Comparison of ENCODE assay signal across 8 mouse cellular contexts in genomic region chr8:70892022-70892895, GRCm38 (mm10). TPM values are rescaled to one million over a fixed set of nuclear protein-coding genes. Genes with fewer than 3 reads are reported as not detected.
DNase-seq lines count a peak whose midpoint lies in the region; ATAC-seq lines count a peak whose summit lies in the region.

Gene Slc5a5, minus strand, starts transcription at chr8:70892757.

- no peak for ATAC-seq in liver, embryonic 11.5 days (replicated peaks; ENCODE audit: low FRiP score)
- no peak for ATAC-seq in forebrain, embryonic 11.5 days (replicated peaks; ENCODE audit: low FRiP score)
- no peak for ATAC-seq in neural tube, embryonic 15.5 days (ENCODE audit: low FRiP score)

- H3K4me3 ChIP-seq in liver, embryonic 11.5 days (ENCODE audit: low read depth, low read length) = peak within 1 kb of the TSS; percentile 29
- H3K4me3 ChIP-seq in forebrain, embryonic 11.5 days (ENCODE audit: low read depth, low read length) = peak within 1 kb of the TSS; percentile 16; the same call in 1 of the 2 replicates
- peak within 1 kb of the TSS; percentile 46 for H3K4me3 ChIP-seq in limb, embryonic 10.5 days
- H3K4me3 ChIP-seq in neural tube, embryonic 15.5 days (replicated peaks) = peak within 1 kb of the TSS; percentile 25

- peaks cover 18% of the 10 kb centered on the region for H3K36me3 ChIP-seq in liver, embryonic 11.5 days (ENCODE audit: control insufficient read depth, insufficient read depth, low read length)
- H3K36me3 ChIP-seq in forebrain, embryonic 11.5 days (ENCODE audit: control insufficient read depth, insufficient read depth, low read length) = peaks cover 7% of the 10 kb centered on the region
- peaks cover 39% of the 10 kb centered on the region for H3K36me3 ChIP-seq in limb, embryonic 10.5 days
- H3K36me3 ChIP-seq in neural tube, embryonic 15.5 days = peaks cover 27% of the 10 kb centered on the region

- no peak within 1 kb of the TSS for H3K27ac ChIP-seq in liver, embryonic 11.5 days (ENCODE audit: low read depth, low read length)
- H3K27ac ChIP-seq in forebrain, embryonic 11.5 days (ENCODE audit: low read depth, low read length) = no peak within 1 kb of the TSS
- no peak within 1 kb of the TSS for H3K27ac ChIP-seq in limb, embryonic 10.5 days
- no peak within 1 kb of the TSS for H3K27ac ChIP-seq in neural tube, embryonic 15.5 days (replicated peaks)

- H3K4me1 ChIP-seq in liver, embryonic 11.5 days (replicated peaks; ENCODE audit: control insufficient read depth, insufficient read depth, low read length) = peaks cover 20% of the 10 kb centered on the region
- peaks cover 11% of the 10 kb centered on the region for H3K4me1 ChIP-seq in forebrain, embryonic 11.5 days (replicated peaks; ENCODE audit: control insufficient read depth, insufficient read depth, low read length)
- H3K4me1 ChIP-seq in limb, embryonic 10.5 days = peaks cover 41% of the 10 kb centered on the region
- H3K4me1 ChIP-seq in neural tube, embryonic 15.5 days = peaks cover 22% of the 10 kb centered on the region

- peaks cover 43% of the 10 kb centered on the region for H3K27me3 ChIP-seq in liver, embryonic 11.5 days (replicated peaks; ENCODE audit: control insufficient read depth, insufficient read depth, low read length)
- H3K27me3 ChIP-seq in forebrain, embryonic 11.5 days (ENCODE audit: control insufficient read depth, insufficient read depth, low read length) = peaks cover 36% of the 10 kb centered on the region
- peaks cover 76% of the 10 kb centered on the region for H3K27me3 ChIP-seq in limb, embryonic 10.5 days (ENCODE audit: low read depth, poor library complexity, severe bottlenecking)
- H3K27me3 ChIP-seq in neural tube, embryonic 15.5 days (replicated peaks) = peaks cover 61% of the 10 kb centered on the region

- peak within 1 kb of the TSS; percentile 45 for H3K4me2 ChIP-seq in liver, embryonic 11.5 days
- peak within 1 kb of the TSS; percentile 35; the same call in 1 of the 2 replicates for H3K4me2 ChIP-seq in forebrain, embryonic 11.5 days (ENCODE audit: low read depth, low read length, severe bottlenecking)
- H3K4me2 ChIP-seq in neural tube, embryonic 15.5 days = peak within 1 kb of the TSS; percentile 50

- no peaks in the 10 kb centered on the region for H3K9me3 ChIP-seq in liver, embryonic 11.5 days (ENCODE audit: control insufficient read depth, low read length)
- no peaks in the 10 kb centered on the region for H3K9me3 ChIP-seq in forebrain, embryonic 11.5 days (ENCODE audit: control insufficient read depth, low read length)
- H3K9me3 ChIP-seq in limb, embryonic 10.5 days (replicated peaks) = no peaks in the 10 kb centered on the region
- H3K9me3 ChIP-seq in neural tube, embryonic 15.5 days (replicated peaks) = no peaks in the 10 kb centered on the region

- WGBS in liver, embryonic 11.5 days = 5% methylated on average over 80 of the region's 80 CpGs
- 3% methylated on average over 79 of the region's 80 CpGs for WGBS in forebrain, embryonic 11.5 days
- WGBS in limb, embryonic 10.5 days = 2% methylated on average over 80 of the region's 80 CpGs
- WGBS in neural tube, embryonic 15.5 days = 4% methylated on average over 80 of the region's 80 CpGs

- H3K9ac ChIP-seq in liver, embryonic 11.5 days (ENCODE audit: low read depth, low read length) = no peak within 1 kb of the TSS; the same call in 1 of the 2 replicates
- H3K9ac ChIP-seq in forebrain, embryonic 11.5 days (ENCODE audit: low read length) = peak within 1 kb of the TSS; percentile 29
- H3K9ac ChIP-seq in neural tube, embryonic 15.5 days (replicated peaks) = 0 out of 2 replicates have a peak within 1 kb of the TSS, but pooled peaks have one; percentile 10

- no peak for DNase-seq in liver, embryonic 11.5 days (ENCODE audit: low spot score)
- no peak for DNase-seq in liver
- DNase-seq in forebrain, embryonic 11.5 days (ENCODE audit: low spot score) = peak; percentile 69
- DNase-seq in limb, embryonic 10.5 days (ENCODE audit: low spot score) = peak; percentile 60
- no peak for DNase-seq in gastrocnemius, postnatal 36 days
- DNase-seq in kidney, adult 11 months = no peak
- DNase-seq in urinary bladder, postnatal 4 days (ENCODE audit: low spot score in 2 of 2) = no peak

- intact Hi-C loops in gastrocnemius, postnatal 36 days (cut with DNase I) = loop anchor here (10.0 kb wide), 1 partner anchor 313 kb away; no protein-coding TSS in a partner anchor

RNA-seq across cellular contexts. Expression of gene Slc5a5, which starts in this region (rescaled TPM):
- 0.18 and 0.34 TPM in 2 replicates for polyA plus RNA-seq in liver, embryonic 11.5 days (2014; fragmentation: Nextera tagmentation; extraction: Ambion mirVana)
- polyA plus RNA-seq in forebrain, embryonic 11.5 days (2014; fragmentation: Nextera tagmentation; extraction: Ambion mirVana) = 0.43 and 0.44 TPM in 2 replicates
- polyA plus RNA-seq in limb, embryonic 10.5 days (2016; fragmentation: Nextera tagmentation; extraction: Ambion mirVana) = 0.16 and 0.23 TPM in 2 replicates
- polyA plus RNA-seq in neural tube, embryonic 15.5 days (2015; fragmentation: Nextera tagmentation; extraction: Ambion mirVana) = 3.0 and 3.3 TPM in 2 replicates
- total RNA-seq in gastrocnemius, postnatal 36 days (2021) = under 1 TPM in 1 of 2 experiments, not detected in 1; 0.10 TPM

Comparison
In these comparisons a context has a peak if more than half of its experiments do, and no peak if none do; other contexts are left out.
1. Peak in DNase-seq, H3K4me3 ChIP-seq, H3K9ac ChIP-seq and H3K4me2 ChIP-seq in forebrain, embryonic 11.5 days; RNA of the gene not detected or under 1 TPM.
2. Peak in DNase-seq and H3K4me3 ChIP-seq in limb, embryonic 10.5 days; RNA of the gene not detected or under 1 TPM.